In the genomic region with DNA sequence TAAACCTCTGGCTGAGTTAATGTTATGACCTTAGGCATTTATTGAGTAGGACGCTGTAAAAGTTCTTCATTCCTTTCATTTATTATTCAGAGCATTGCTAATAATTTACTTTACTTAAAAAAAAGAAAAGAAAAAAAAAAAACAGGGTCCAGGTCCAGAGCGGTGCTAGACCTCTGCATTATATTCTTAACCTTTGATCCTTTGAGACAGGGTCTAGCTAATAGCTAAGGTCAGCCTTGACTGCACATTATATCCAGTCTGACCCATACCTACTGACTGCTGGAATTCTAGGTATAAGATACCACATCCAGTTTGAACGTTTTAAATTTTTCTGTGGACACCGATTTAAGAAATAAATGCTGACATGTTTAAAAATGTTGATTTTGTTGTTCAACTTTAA, we compare ENCODE assay signal across 26 mouse cellular contexts.
"Had no signal": no experiment of that assay in that cellular context is flagged by ENCODE, and none has a peak within 500 bp of the region (broad histone marks: within the 10 kb centered on the region; RNA-seq: fewer than 3 reads in every experiment).

No protein-coding gene starts in this region.

- H3K27me3 ChIP-seq: embryonic facial prominence, embryonic 12.5 days; embryonic facial prominence, embryonic 13.5 days; embryonic facial prominence, embryonic 15.5 days; forebrain, embryonic 12.5 days; forebrain, embryonic 13.5 days; forebrain, embryonic 15.5 days had no signal

- DNase-seq: cerebellum, adult 9-10 months; cerebellum, adult 9-11 months; cerebellum, postnatal 10 days; cerebellum, postnatal 14 days; cerebellum, postnatal 25 days; cerebellum, postnatal 36 days; embryo, embryonic 11 days; forebrain, postnatal 0 days; gastrocnemius, adult 2 months; gastrocnemius, postnatal 10 days; gastrocnemius, postnatal 14 days; gastrocnemius, postnatal 25 days; gastrocnemius, postnatal 36 days; heart, adult 18-20 months; heart, adult 2 months had no signal

- H3K9ac ChIP-seq: embryonic facial prominence, embryonic 12.5 days; embryonic facial prominence, embryonic 13.5 days; embryonic facial prominence, embryonic 15.5 days; forebrain, embryonic 12.5 days; forebrain, embryonic 13.5 days; forebrain, embryonic 15.5 days; forebrain, postnatal 0 days had no signal

- H3K27ac ChIP-seq: embryonic facial prominence, embryonic 10.5 days; embryonic facial prominence, embryonic 12.5 days; embryonic facial prominence, embryonic 13.5 days; embryonic facial prominence, embryonic 15.5 days; forebrain, embryonic 10.5 days; forebrain, embryonic 12.5 days; forebrain, embryonic 13.5 days; forebrain, embryonic 15.5 days; gastrocnemius, adult 2 months; heart, adult 2 months had no signal

- H3K4me2 ChIP-seq: embryonic facial prominence, embryonic 12.5 days; embryonic facial prominence, embryonic 13.5 days; embryonic facial prominence, embryonic 15.5 days; forebrain, embryonic 12.5 days; forebrain, embryonic 13.5 days; forebrain, embryonic 15.5 days had no signal

- ATAC-seq: forebrain, embryonic 13.5 days; forebrain, embryonic 14.5 days; forebrain, embryonic 15.5 days; forebrain, embryonic 16.5 days; forebrain, postnatal 0 days had no signal

- H3K4me3 ChIP-seq: embryonic facial prominence, embryonic 10.5 days; embryonic facial prominence, embryonic 12.5 days; embryonic facial prominence, embryonic 13.5 days; embryonic facial prominence, embryonic 15.5 days; erythroblast, embryonic 14.5 days; forebrain, embryonic 10.5 days; forebrain, embryonic 12.5 days; forebrain, embryonic 13.5 days; forebrain, embryonic 15.5 days; gastrocnemius, adult 2 months; heart, adult 2 months had no signal

- H3K36me3 ChIP-seq: embryonic facial prominence, embryonic 10.5 days; embryonic facial prominence, embryonic 12.5 days; embryonic facial prominence, embryonic 13.5 days; embryonic facial prominence, embryonic 15.5 days; forebrain, embryonic 10.5 days; forebrain, embryonic 12.5 days; forebrain, embryonic 15.5 days had no signal

- H3K9me3 ChIP-seq: embryonic facial prominence, embryonic 10.5 days; embryonic facial prominence, embryonic 12.5 days; embryonic facial prominence, embryonic 13.5 days; embryonic facial prominence, embryonic 15.5 days; forebrain, embryonic 10.5 days; forebrain, embryonic 12.5 days; forebrain, embryonic 13.5 days; forebrain, embryonic 15.5 days had no signal

- H3K4me1 ChIP-seq: embryonic facial prominence, embryonic 10.5 days; embryonic facial prominence, embryonic 12.5 days; embryonic facial prominence, embryonic 15.5 days; forebrain, embryonic 10.5 days; forebrain, embryonic 12.5 days had no signal
